Mouse (Mus musculus) heart, embryonic 13.5 days (tissue): ENCODE measurements at regions not wholly inside any gene's neighbourhood (a gene's known extent, or its start where the extent isn't known, plus 50 kb on each side); places are given as distances from the start of the nearest gene placed in this dataset.

ENCODE experiments used
- ATAC-seq: fragments of 200-750 bp; cut with Nextera tagmentation; 2 replicates; pipeline ENCODE4 v1.8.0; 2017; ENCODE audit warnings: moderate TSS enrichment; ENCODE audit not compliant: insufficient number of reproducible peaks, low FRiP score, low TSS enrichment; ENCODE audit errors: extremely low read depth
- H3K27ac ChIP-seq: fragments of 300-500 bp; sonication (generic); replicated peaks from 2 replicates; pipeline ENCODE4 v1.5.1; 2015; ENCODE audit warnings: moderate library complexity, mild to moderate bottlenecking, inconsistent platforms
- H3K27me3 ChIP-seq: fragments of 300-500 bp; sonication (generic); replicated peaks from 2 replicates; pipeline ENCODE4 v1.6.1; 2015; ENCODE audit warnings: mild to moderate bottlenecking, inconsistent platforms
- H3K36me3 ChIP-seq: fragments of 300-500 bp; sonication (generic); 2 replicates; pipeline ENCODE4 v1.6.1; 2015; ENCODE audit warnings: mild to moderate bottlenecking, inconsistent platforms
- H3K4me1 ChIP-seq: fragments of 300-500 bp; sonication (generic); 2 replicates; pipeline ENCODE4 v1.6.1; 2015; ENCODE audit warnings: inconsistent platforms
- H3K4me2 ChIP-seq: fragments of 300-500 bp; sonication (generic); 2 replicates; pipeline ENCODE4 v1.6.1; 2015; ENCODE audit warnings: inconsistent platforms, mild to moderate bottlenecking, moderate library complexity
- H3K4me3 ChIP-seq: fragments of 300-500 bp; sonication (generic); 2 replicates; pipeline ENCODE4 v1.5.1; 2015; ENCODE audit warnings: moderate library complexity, mild to moderate bottlenecking, inconsistent platforms
- H3K9ac ChIP-seq: fragments of 300-500 bp; sonication (generic); 2 replicates; pipeline ENCODE4 v1.6.1; 2015; ENCODE audit warnings: inconsistent platforms, mild to moderate bottlenecking, moderate library complexity
- H3K9me3 ChIP-seq: fragments of 300-500 bp; sonication (generic); 2 replicates; pipeline ENCODE4 v1.6.1; 2016; ENCODE audit warnings: inconsistent platforms
- WGBS: fragments of 180-500 bp; shearing (Covaris S2); methylation state at CpG from one replicate; pipeline ENCODE4 v1.1.7; 2015; ENCODE audit warnings: mixed read lengths; 5-methylcytosine and 5-hydroxymethylcytosine counted together

DNA sequence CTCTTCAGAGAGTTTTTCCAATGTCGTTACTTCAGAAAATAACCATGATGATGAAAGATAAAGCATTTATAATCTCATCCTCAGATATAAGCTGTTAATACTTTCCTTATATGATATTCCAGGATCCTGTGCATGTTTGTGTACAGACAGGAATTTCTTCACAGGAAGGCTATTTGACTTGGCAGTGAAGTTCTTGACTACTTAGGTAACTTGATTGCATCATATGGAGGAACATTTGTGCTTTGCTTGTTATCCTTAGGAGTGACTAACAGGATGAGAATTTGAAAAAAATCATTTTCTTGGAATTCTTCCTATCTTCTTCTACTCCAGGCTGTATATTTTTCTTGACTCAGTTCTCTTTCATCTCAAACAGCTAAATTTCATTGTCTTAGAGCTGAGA is 140.2 kb upstream of the Prr30 start:
- Histone ChIP-seq H3K27me3 (no peaks in the 10 kb centered on the region), H3K4me1 (no peaks in the 10 kb centered on the region), H3K4me3 (no peak overlapping the region), H3K9me3 (no peaks in the 10 kb centered on the region), H3K4me2 (no peak overlapping the region), H3K36me3 (no peaks in the 10 kb centered on the region), H3K9ac (no peak overlapping the region), H3K27ac (no peak overlapping the region)
- ATAC-seq = no peak
- 78% methylated on average over 1 of the region's 1 CpGs for WGBS

GRCm38 (mm10) chr14:101332015-101332414 is 131.9 kb upstream of the Prr30 start:
- WGBS = 44% methylated on average over 4 of the region's 4 CpGs
- H3K27ac ChIP-seq = no peak overlapping the region

DNA sequence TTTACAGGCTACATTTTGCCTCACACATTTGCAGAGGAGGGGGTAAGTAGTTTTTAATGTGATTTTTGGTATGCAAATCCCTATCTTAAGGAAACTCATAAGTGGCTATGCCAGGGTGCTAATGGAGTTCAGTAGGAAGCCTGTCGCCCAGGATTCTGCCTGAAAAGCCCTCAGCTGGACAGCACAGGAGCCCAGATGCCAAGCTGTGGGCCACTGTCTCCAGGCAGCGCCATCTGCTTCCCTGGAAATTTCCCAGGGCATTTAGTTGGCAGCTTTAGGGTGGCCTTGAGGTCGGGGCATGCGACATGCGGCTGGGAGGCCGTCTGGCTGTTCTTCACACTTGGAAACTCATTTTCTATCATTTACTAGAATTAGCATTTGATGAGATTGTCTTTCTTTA is 127.3 kb upstream of the Prr30 start:
- no peak for ATAC-seq
- Histone ChIP-seq H3K4me3 (no peak overlapping the region), H3K27ac (no peak overlapping the region), H3K9me3 (no peaks in the 10 kb centered on the region), H3K9ac (no peak overlapping the region), H3K36me3 (no peaks in the 10 kb centered on the region), H3K4me1 (peaks cover 11% of the 10 kb centered on the region), H3K4me2 (no peak overlapping the region), H3K27me3 (no peaks in the 10 kb centered on the region)
- WGBS = 77% methylated on average over 6 of the region's 6 CpGs

More at GRCm38 (mm10) chr14:101332015-101332414, 131.9 kb upstream of the Prr30 start:
- Histone ChIP-seq H3K9me3 (no peaks in the 10 kb centered on the region), H3K4me2 (no peak overlapping the region), H3K9ac (no peak overlapping the region), H3K36me3 (no peaks in the 10 kb centered on the region), H3K4me3 (no peak overlapping the region), H3K27me3 (no peaks in the 10 kb centered on the region), H3K4me1 (peaks cover 10% of the 10 kb centered on the region)
- no peak for ATAC-seq

- no peaks in the 10 kb centered on the region for H3K36me3 ChIP-seq
- no peak overlapping the region for H3K4me3 ChIP-seq
- WGBS = 27% methylated on average over 12 of the region's 12 CpGs
- no peaks in the 10 kb centered on the region for H3K9me3 ChIP-seq
- H3K4me2 ChIP-seq = peak overlapping the region; percentile 30; the same call in 1 of the 2 replicates
- no peaks in the 10 kb centered on the region for H3K27me3 ChIP-seq
- no peak overlapping the region for H3K27ac ChIP-seq
- ATAC-seq = no peak
- H3K9ac ChIP-seq = no peak overlapping the region
- peaks cover 6% of the 10 kb centered on the region for H3K4me1 ChIP-seq
Observed at GRCm38 (mm10) chr14:101326477-101326941, 126.4 kb upstream of the Prr30 start.

GRCm38 (mm10) chr14:101323361-101323760 is 123.2 kb upstream of the Prr30 start:
- WGBS = 84% methylated on average over 6 of the region's 6 CpGs
- ATAC-seq = no peak
- Histone ChIP-seq H3K4me2 (no peak overlapping the region), H3K4me3 (no peak overlapping the region), H3K9ac (no peak overlapping the region), H3K36me3 (no peaks in the 10 kb centered on the region), H3K27ac (no peak overlapping the region), H3K9me3 (no peaks in the 10 kb centered on the region), H3K4me1 (peaks cover 6% of the 10 kb centered on the region), H3K27me3 (no peaks in the 10 kb centered on the region)

GRCm38 (mm10) chr14:101307920-101308319 is 107.8 kb upstream of the Prr30 start:
- Histone ChIP-seq H3K36me3 (no peaks in the 10 kb centered on the region), H3K27me3 (no peaks in the 10 kb centered on the region), H3K4me1 (peaks cover 6% of the 10 kb centered on the region; the same call in 1 of the 2 replicates), H3K4me2 (no peak overlapping the region), H3K27ac (no peak overlapping the region), H3K4me3 (no peak overlapping the region), H3K9me3 (no peaks in the 10 kb centered on the region), H3K9ac (no peak overlapping the region)
- no peak for ATAC-seq

- Histone ChIP-seq H3K4me2 (no peak overlapping the region), H3K9ac (no peak overlapping the region), H3K4me1 (peaks cover 6% of the 10 kb centered on the region; the same call in 1 of the 2 replicates), H3K27ac (no peak overlapping the region), H3K27me3 (no peaks in the 10 kb centered on the region), H3K4me3 (no peak overlapping the region), H3K9me3 (no peaks in the 10 kb centered on the region), H3K36me3 (no peaks in the 10 kb centered on the region)
- ATAC-seq = no peak
- WGBS = 44% methylated on average over 4 of the region's 4 CpGs
Observed at GRCm38 (mm10) chr14:101304487-101305032, 104.4 kb upstream of the Prr30 start.

- Histone ChIP-seq H3K4me3 (no peak overlapping the region), H3K36me3 (no peaks in the 10 kb centered on the region), H3K4me2 (no peak overlapping the region), H3K27me3 (no peaks in the 10 kb centered on the region), H3K9ac (no peak overlapping the region), H3K9me3 (no peaks in the 10 kb centered on the region), H3K4me1 (no peaks in the 10 kb centered on the region), H3K27ac (no peak overlapping the region)
- ATAC-seq = no peak
- 95% methylated on average over 3 of the region's 3 CpGs for WGBS
Observed at GRCm38 (mm10) chr14:101297841-101298240, 97.7 kb upstream of the Prr30 start.

DNA sequence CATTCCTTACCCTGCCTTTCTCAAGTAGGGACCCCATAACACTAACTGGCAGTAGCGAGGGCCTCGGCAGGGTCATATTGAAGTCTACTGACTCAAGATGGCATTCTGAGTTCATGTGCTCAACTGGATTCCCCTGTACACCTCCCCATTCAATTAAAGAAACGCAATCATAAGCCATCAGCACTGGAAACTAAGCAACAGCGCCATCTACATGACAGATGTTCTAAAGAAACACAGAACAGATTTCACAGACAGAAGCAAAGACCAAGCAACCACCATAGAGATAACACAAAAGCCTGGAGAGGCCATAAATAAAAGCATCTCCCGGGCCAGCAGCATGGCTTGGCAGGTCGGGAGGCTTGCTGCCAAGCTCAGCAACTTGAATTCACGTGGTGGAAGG is 94.6 kb upstream of the Prr30 start:
- no peak for ATAC-seq
- Histone ChIP-seq H3K27ac (no peak overlapping the region), H3K36me3 (no peaks in the 10 kb centered on the region), H3K9ac (no peak overlapping the region), H3K4me2 (no peak overlapping the region), H3K4me1 (no peaks in the 10 kb centered on the region), H3K9me3 (no peaks in the 10 kb centered on the region), H3K27me3 (no peaks in the 10 kb centered on the region), H3K4me3 (no peak overlapping the region)
- WGBS = 23% methylated on average over 7 of the region's 7 CpGs

DNA sequence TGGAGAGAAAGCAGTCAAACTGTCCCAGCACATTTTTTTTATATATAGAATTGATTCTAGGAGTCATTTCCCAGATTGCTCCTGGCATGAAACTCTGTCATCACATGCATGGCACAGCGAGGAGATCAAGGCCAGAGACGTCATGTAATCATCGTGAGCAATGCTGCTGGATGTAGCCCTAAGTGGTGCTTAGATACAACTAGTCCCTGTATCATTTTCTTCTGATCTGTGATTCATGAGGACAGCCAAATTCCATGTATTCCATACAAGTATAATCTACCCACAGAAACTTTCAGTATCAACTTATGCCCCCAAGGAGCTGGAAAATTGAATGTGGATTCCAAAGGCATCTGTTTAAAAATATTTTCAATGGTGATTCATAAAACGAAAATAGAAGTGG is 87.6 kb upstream of the Prr30 start:
- Histone ChIP-seq H3K27me3 (no peaks in the 10 kb centered on the region), H3K4me1 (peaks cover 9% of the 10 kb centered on the region), H3K4me3 (no peak overlapping the region), H3K9ac (no peak overlapping the region), H3K27ac (peak overlapping the region; percentile 54), H3K9me3 (no peaks in the 10 kb centered on the region), H3K36me3 (no peaks in the 10 kb centered on the region), H3K4me2 (no peak overlapping the region)
- no peak for ATAC-seq
- 37% methylated on average over 4 of the region's 4 CpGs for WGBS

- no peaks in the 10 kb centered on the region for H3K9me3 ChIP-seq
- H3K4me1 ChIP-seq = peaks cover 8% of the 10 kb centered on the region; the same call in 1 of the 2 replicates
- no peak for ATAC-seq
- H3K27ac ChIP-seq = no peak overlapping the region
- no peak overlapping the region for H3K9ac ChIP-seq
- no peak overlapping the region for H3K4me2 ChIP-seq
- no peaks in the 10 kb centered on the region for H3K27me3 ChIP-seq
- H3K36me3 ChIP-seq = no peaks in the 10 kb centered on the region
- WGBS = 33% methylated on average over 4 of the region's 4 CpGs
- no peak overlapping the region for H3K4me3 ChIP-seq
Observed at GRCm38 (mm10) chr14:101269048-101269789, 69.1 kb upstream of the Prr30 start.

- Histone ChIP-seq H3K36me3 (no peaks in the 10 kb centered on the region), H3K27ac (no peak overlapping the region), H3K9me3 (no peaks in the 10 kb centered on the region), H3K9ac (no peak overlapping the region), H3K4me3 (no peak overlapping the region), H3K4me2 (no peak overlapping the region), H3K27me3 (no peaks in the 10 kb centered on the region), H3K4me1 (peaks cover 8% of the 10 kb centered on the region; the same call in 1 of the 2 replicates)
- no peak for ATAC-seq
- WGBS = 84% methylated on average over 2 of the region's 2 CpGs
Observed at GRCm38 (mm10) chr14:101267536-101267935, 67.4 kb upstream of the Prr30 start.
